Mouse (Mus musculus): ENCODE data around the gene Zfr2. TPM values are rescaled to one million over a fixed set of nuclear protein-coding genes. Genes with fewer than 3 reads are reported as not detected.

Gene Zfr2
- total and polyA plus RNA-seq, 2 experiments from 2014 or later = 21.9 to 64.1 TPM

DNA sequence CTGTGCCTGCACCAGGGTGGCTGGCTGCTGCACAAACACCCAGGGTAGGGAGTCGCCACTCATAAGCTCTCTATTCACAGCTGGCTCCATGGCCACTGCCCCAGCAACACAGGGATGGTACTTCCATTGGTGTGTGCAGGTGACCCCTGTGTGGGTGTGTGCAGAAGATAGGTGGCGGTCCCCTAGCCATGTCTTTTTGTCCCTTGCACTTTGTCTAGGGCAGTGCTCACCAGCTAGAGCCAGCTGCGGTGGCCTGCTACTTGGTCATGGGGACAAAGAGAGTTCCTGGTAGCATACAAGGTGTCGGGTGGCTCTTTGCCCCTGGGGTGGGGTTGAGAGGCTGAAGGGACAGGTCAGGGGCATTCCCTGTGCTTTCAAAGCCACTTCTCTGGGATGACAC is 11.2 kb downstream of the Zfr2 start:
- Histone ChIP-seq H3K9ac (replicated peaks; ENCODE audit: low read length) (no peak overlapping the region), H3K4me3 (ENCODE audit: low read length) (no peak overlapping the region), H3K4me2 (ENCODE audit: low read depth, low read length) (no peak overlapping the region), H3K4me1 (ENCODE audit: insufficient read depth, low read length) (no peaks in the 10 kb centered on the region), H3K27ac (no peak overlapping the region), H3K9me3 (ENCODE audit: low read length) (no peaks in the 10 kb centered on the region), H3K36me3 (ENCODE audit: insufficient read depth, low read length) (0 out of 2 replicates have a peak, but pooled peaks cover 4% of the 10 kb centered on the region), H3K27me3 (ENCODE audit: insufficient read depth, low read length) (no peaks in the 10 kb centered on the region)
- DNase-seq (ENCODE audit: low spot score) (no peak), ATAC-seq (no peak; the same call in 1 of the 2 replicates)
- WGBS = 75% methylated on average over 4 of the region's 4 CpGs
- no peak for TF ChIP-seq CTCF (IDR thresholded peaks at IDR 0.05; ENCODE audit: low read depth)

GRCm38 (mm10) chr10:81244595-81244994 is 11.6 kb downstream of the Zfr2 start:
- ATAC-seq (peak; percentile 67), DNase-seq (ENCODE audit: low spot score) (peak; percentile 77)
- H3K9me3 ChIP-seq (ENCODE audit: low read length) = no peaks in the 10 kb centered on the region
- H3K9ac ChIP-seq (replicated peaks; ENCODE audit: low read length) = no peak overlapping the region
- H3K4me2 ChIP-seq (ENCODE audit: low read depth, low read length) = no peak overlapping the region
- TF ChIP-seq CTCF (IDR thresholded peaks at IDR 0.05; ENCODE audit: low read depth) = peak; percentile 99
- no peaks in the 10 kb centered on the region for H3K27me3 ChIP-seq (ENCODE audit: insufficient read depth, low read length)
- no peak overlapping the region for H3K4me3 ChIP-seq (ENCODE audit: low read length)
- no peak overlapping the region for H3K27ac ChIP-seq
- H3K36me3 ChIP-seq (ENCODE audit: insufficient read depth, low read length) = 0 out of 2 replicates have a peak, but pooled peaks cover 4% of the 10 kb centered on the region
- no peaks in the 10 kb centered on the region for H3K4me1 ChIP-seq (ENCODE audit: insufficient read depth, low read length)
- WGBS = 7% methylated on average over 17 of the region's 17 CpGs

DNA sequence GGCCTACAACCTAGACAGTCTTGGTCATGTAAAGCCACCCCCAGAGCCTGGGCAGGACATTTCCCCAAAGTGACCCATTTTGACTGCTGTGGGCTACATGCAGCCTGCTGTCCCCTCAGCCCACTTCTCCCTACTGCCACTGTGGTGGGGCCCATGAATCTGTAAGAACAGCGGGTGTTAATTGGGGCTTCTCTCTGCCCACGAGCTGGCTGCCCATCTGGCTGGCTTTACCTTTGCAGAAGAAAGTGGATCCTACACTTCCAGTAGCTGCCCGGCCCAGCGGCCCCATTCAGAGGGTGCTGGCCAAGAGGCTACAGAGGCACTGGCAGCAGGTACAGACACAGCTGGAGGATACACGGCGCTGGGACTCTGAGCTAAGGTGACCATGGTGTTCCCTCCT is 12.2 kb downstream of the Zfr2 start:
- TF ChIP-seq CTCF (IDR thresholded peaks at IDR 0.05; ENCODE audit: low read depth) = no peak
- no peaks in the 10 kb centered on the region for H3K4me1 ChIP-seq (ENCODE audit: insufficient read depth, low read length)
- no peak overlapping the region for H3K4me2 ChIP-seq (ENCODE audit: low read depth, low read length)
- no peak overlapping the region for H3K9ac ChIP-seq (replicated peaks; ENCODE audit: low read length)
- no peak overlapping the region for H3K4me3 ChIP-seq (ENCODE audit: low read length)
- H3K36me3 ChIP-seq (ENCODE audit: insufficient read depth, low read length) = 0 out of 2 replicates have a peak, but pooled peaks cover 6% of the 10 kb centered on the region
- no peaks in the 10 kb centered on the region for H3K9me3 ChIP-seq (ENCODE audit: low read length)
- 88% methylated on average over 6 of the region's 6 CpGs for WGBS
- no peak overlapping the region for H3K27ac ChIP-seq
- no peak for ATAC-seq
- DNase-seq (ENCODE audit: low spot score) = no peak
- no peaks in the 10 kb centered on the region for H3K27me3 ChIP-seq (ENCODE audit: insufficient read depth, low read length)

- H3K36me3 ChIP-seq (ENCODE audit: insufficient read depth, low read length) = peaks cover 10% of the 10 kb centered on the region; the same call in 1 of the 2 replicates
These were observed 14.8 kb downstream of the Zfr2 start for GRCm38 (mm10) chr10:81247804-81248203.

GRCm38 (mm10) chr10:81249442-81249841 is 16.5 kb downstream of the Zfr2 start:
- Histone ChIP-seq H3K9me3 (ENCODE audit: low read length) (no peaks in the 10 kb centered on the region), H3K4me3 (ENCODE audit: low read length) (no peak overlapping the region), H3K4me1 (ENCODE audit: insufficient read depth, low read length) (no peaks in the 10 kb centered on the region), H3K27me3 (ENCODE audit: insufficient read depth, low read length) (no peaks in the 10 kb centered on the region), H3K36me3 (ENCODE audit: insufficient read depth, low read length) (peaks cover 10% of the 10 kb centered on the region; the same call in 1 of the 2 replicates), H3K4me2 (ENCODE audit: low read depth, low read length) (no peak overlapping the region), H3K9ac (replicated peaks; ENCODE audit: low read length) (no peak overlapping the region), H3K27ac (no peak overlapping the region)
- no peak for ATAC-seq
- no peak for TF ChIP-seq CTCF (IDR thresholded peaks at IDR 0.05; ENCODE audit: low read depth)
- 81% methylated on average over 8 of the region's 8 CpGs for WGBS
- no peak for DNase-seq (ENCODE audit: low spot score)

More at GRCm38 (mm10) chr10:81247804-81248203, 14.8 kb downstream of the Zfr2 start:
- Histone ChIP-seq H3K4me1 (ENCODE audit: insufficient read depth, low read length) (no peaks in the 10 kb centered on the region), H3K27ac (no peak overlapping the region), H3K9me3 (ENCODE audit: low read length) (no peaks in the 10 kb centered on the region), H3K9ac (replicated peaks; ENCODE audit: low read length) (no peak overlapping the region), H3K4me3 (ENCODE audit: low read length) (no peak overlapping the region), H3K4me2 (ENCODE audit: low read depth, low read length) (no peak overlapping the region), H3K27me3 (ENCODE audit: insufficient read depth, low read length) (no peaks in the 10 kb centered on the region)
- ATAC-seq (no peak), DNase-seq (ENCODE audit: low spot score) (no peak)
- 92% methylated on average over 2 of the region's 2 CpGs for WGBS
- TF ChIP-seq CTCF (IDR thresholded peaks at IDR 0.05; ENCODE audit: low read depth) = no peak

GRCm38 (mm10) chr10:81252424-81253419 is 19.8 kb downstream of the Zfr2 start, which contains the start of gene Matk:
Gene Matk (plus strand): TSS chr10:81252935.
- Histone ChIP-seq H3K27me3 (ENCODE audit: insufficient read depth, low read length) (no peaks in the 10 kb centered on the region), H3K9me3 (ENCODE audit: low read length) (no peaks in the 10 kb centered on the region), H3K27ac (peak within 1 kb of the TSS; percentile 78), H3K4me1 (ENCODE audit: insufficient read depth, low read length) (peaks cover 7% of the 10 kb centered on the region; the same call in 1 of the 2 replicates), H3K36me3 (ENCODE audit: insufficient read depth, low read length) (peaks cover 10% of the 10 kb centered on the region; the same call in 1 of the 2 replicates), H3K4me2 (ENCODE audit: low read depth, low read length) (peak within 1 kb of the TSS; percentile 59), H3K4me3 (ENCODE audit: low read length) (peak within 1 kb of the TSS; percentile 24), H3K9ac (replicated peaks; ENCODE audit: low read length) (peak within 1 kb of the TSS; percentile 44; the same call in 1 of the 2 replicates)
- peak; percentile 86 for DNase-seq (ENCODE audit: low spot score)
- 7% methylated on average over 43 of the region's 44 CpGs for whole genome bisulfite sequencing
- ATAC-seq = peak; percentile 80
- peak; percentile 54 for TF ChIP-seq CTCF (IDR thresholded peaks at IDR 0.05; ENCODE audit: low read depth)
